Mouse (Mus musculus): ENCODE data around the gene Etfbkmt. TPM values are rescaled to one million over a fixed set of nuclear protein-coding genes. Genes with fewer than 3 reads are reported as not detected.
"Not testable (repeated sequence)": the region's sequence is repeated elsewhere in the genome, so short reads cannot be mapped to it uniquely, and the experiment has no call there.

Gene Etfbkmt
- polyA plus RNA-seq, 1 experiment from 2014 or later = 17.3 TPM

DNA sequence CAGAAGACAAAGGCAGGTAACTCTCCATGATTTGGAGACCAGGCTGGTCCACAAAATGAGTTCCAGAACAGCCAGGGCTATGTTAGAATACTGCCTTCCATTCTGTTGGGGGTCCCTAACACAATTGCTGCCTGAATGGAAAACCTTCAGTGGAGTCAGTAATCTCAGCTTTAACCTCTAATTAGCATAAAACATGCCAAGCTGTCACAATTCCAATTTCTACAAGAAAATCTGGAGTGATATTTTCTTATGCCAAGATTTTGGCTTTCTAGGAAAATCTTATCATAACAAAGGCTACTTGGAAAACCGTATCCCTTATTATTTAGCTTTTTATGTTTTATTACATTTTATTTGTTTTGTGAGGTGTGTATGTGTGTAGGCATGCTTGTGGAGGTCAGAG, 36.2 kb upstream of the Etfbkmt start:
- H3K36me3 ChIP-seq = no peaks in the 10 kb centered on the region
- no peak overlapping the region for H3K4me3 ChIP-seq (replicated peaks)
- H3K4me1 ChIP-seq (replicated peaks) = 0 out of 2 replicates have a peak, but pooled peaks cover 3% of the 10 kb centered on the region
- no peak for ATAC-seq (ENCODE audit: insufficient number of reproducible peaks, insufficient read depth, low FRiP score, low TSS enrichment, low read depth)
- no peak overlapping the region for H3K9ac ChIP-seq (replicated peaks)
- no peak overlapping the region for H3K4me2 ChIP-seq
- H3K27me3 ChIP-seq = no peaks in the 10 kb centered on the region
- WGBS = 92% methylated on average over 1 of the region's 1 CpGs
- H3K27ac ChIP-seq = no peak overlapping the region
- H3K9me3 ChIP-seq = no peaks in the 10 kb centered on the region

DNA sequence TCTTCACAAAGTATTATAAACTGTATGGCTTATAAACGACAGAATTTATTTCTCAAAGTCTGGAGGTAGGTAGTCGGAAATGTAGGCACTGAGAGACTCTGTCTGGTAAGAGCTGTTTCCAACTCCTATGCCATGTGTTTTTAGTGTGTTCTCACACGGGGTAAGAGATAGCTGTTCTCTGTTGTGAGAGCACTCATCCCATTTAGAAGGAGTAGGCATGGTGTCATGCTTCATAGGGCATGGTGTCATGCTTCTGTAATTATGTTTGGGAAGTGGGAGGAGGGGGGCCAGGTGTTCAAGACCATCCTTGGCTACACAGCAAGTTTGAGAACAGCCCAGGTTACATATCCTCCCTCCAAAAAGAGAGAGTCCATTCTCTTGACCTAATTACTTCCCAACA, 32.0 kb upstream of the Etfbkmt start:
- H3K4me3 ChIP-seq (replicated peaks) = no peak overlapping the region
- no peaks in the 10 kb centered on the region for H3K27me3 ChIP-seq
- no peaks in the 10 kb centered on the region for H3K4me1 ChIP-seq (replicated peaks)
- no peak for ATAC-seq (ENCODE audit: insufficient number of reproducible peaks, insufficient read depth, low FRiP score, low TSS enrichment, low read depth)
- H3K4me2 ChIP-seq = no peak overlapping the region
- 79% methylated on average over 3 of the region's 3 CpGs for WGBS
- H3K9ac ChIP-seq (replicated peaks) = no peak overlapping the region
- no peaks in the 10 kb centered on the region for H3K9me3 ChIP-seq
- H3K36me3 ChIP-seq = no peaks in the 10 kb centered on the region
- H3K27ac ChIP-seq = no peak overlapping the region

DNA sequence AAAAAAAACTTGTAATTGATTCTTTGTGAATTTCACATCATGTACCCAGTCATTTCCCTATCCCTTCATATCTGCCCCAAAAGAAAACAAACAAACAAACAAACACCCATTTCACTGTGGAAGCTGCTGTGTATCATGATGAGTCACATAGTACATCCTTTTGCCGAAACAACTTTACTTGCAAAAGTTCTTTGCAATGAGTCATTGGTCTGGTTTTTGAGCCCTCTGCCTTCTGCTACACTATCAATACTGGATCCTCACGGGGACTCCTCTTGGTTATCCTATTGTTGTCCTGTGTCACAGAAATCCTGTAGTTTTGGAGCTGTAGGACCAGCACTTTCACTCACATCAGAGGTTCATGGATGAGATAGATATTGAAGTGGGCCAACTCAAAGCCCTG, 30.7 kb upstream of the Etfbkmt start:
- Histone ChIP-seq H3K36me3 (no peaks in the 10 kb centered on the region), H3K9ac (replicated peaks) (no peak overlapping the region), H3K27me3 (no peaks in the 10 kb centered on the region), H3K4me3 (replicated peaks) (no peak overlapping the region), H3K4me2 (no peak overlapping the region), H3K4me1 (replicated peaks) (no peaks in the 10 kb centered on the region), H3K9me3 (no peaks in the 10 kb centered on the region), H3K27ac (no peak overlapping the region)
- no peak for ATAC-seq (ENCODE audit: insufficient number of reproducible peaks, insufficient read depth, low FRiP score, low TSS enrichment, low read depth)
- 84% methylated on average over 2 of the region's 2 CpGs for WGBS

DNA sequence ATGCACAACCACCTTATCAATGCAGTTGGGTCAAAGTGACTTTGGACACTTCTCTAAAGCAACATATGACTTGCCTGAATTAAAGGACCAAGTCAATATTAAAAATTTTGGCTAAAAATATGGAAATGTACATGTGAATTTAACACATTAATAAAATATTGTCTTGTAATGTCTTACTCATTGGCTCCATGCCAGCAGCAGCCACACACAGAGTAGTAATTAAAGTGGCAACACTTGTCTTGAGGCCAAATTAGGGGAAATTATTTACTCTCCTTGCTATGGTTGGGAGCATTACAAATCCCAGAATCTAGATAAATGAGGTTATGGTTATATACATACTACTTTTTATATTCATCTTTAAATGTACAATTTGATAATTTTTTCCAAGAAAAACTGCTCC, 22.7 kb upstream of the Etfbkmt start:
- Histone ChIP-seq H3K4me3 (replicated peaks) (no peak overlapping the region), H3K27me3 (no peaks in the 10 kb centered on the region), H3K4me2 (no peak overlapping the region), H3K27ac (no peak overlapping the region), H3K9ac (replicated peaks) (no peak overlapping the region), H3K4me1 (replicated peaks) (no peaks in the 10 kb centered on the region), H3K36me3 (no peaks in the 10 kb centered on the region), H3K9me3 (no peaks in the 10 kb centered on the region)
- ATAC-seq (ENCODE audit: insufficient number of reproducible peaks, insufficient read depth, low FRiP score, low TSS enrichment, low read depth) = no peak

DNA sequence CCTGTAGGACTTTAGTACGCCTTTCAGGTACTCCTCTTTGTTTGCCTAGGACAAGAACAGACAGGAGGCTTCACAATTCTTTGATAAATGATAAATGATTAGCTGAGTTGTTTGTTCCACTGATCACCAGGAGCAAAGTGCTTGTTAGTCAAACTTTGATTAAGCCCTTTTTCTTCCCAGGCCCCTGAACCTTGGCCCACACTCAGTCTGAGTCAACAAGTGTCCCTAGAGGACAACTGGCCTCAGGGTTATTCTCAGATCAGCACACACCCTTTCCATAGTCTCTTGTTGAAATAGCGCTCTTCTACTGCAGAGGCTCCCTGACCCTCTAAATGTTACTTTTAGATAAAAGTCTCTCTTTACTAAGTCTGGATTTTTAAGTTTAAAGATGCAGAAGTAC, 20.7 kb upstream of the Etfbkmt start:
- no peak overlapping the region for H3K4me3 ChIP-seq (replicated peaks)
- H3K27ac ChIP-seq = no peak overlapping the region
- H3K9me3 ChIP-seq = no peaks in the 10 kb centered on the region
- H3K27me3 ChIP-seq = no peaks in the 10 kb centered on the region
- no peaks in the 10 kb centered on the region for H3K4me1 ChIP-seq (replicated peaks)
- no peak overlapping the region for H3K4me2 ChIP-seq
- no peak for ATAC-seq (ENCODE audit: insufficient number of reproducible peaks, insufficient read depth, low FRiP score, low TSS enrichment, low read depth)
- 76% methylated on average over 2 of the region's 2 CpGs for WGBS
- H3K9ac ChIP-seq (replicated peaks) = no peak overlapping the region
- no peaks in the 10 kb centered on the region for H3K36me3 ChIP-seq

- Histone ChIP-seq H3K4me1 (replicated peaks) (no peaks in the 10 kb centered on the region), H3K4me2 (no peak overlapping the region), H3K9ac (replicated peaks) (no peak overlapping the region), H3K27ac (no peak overlapping the region), H3K36me3 (no peaks in the 10 kb centered on the region), H3K4me3 (replicated peaks) (no peak overlapping the region), H3K9me3 (no peaks in the 10 kb centered on the region), H3K27me3 (no peaks in the 10 kb centered on the region)
- no peak for ATAC-seq (ENCODE audit: insufficient number of reproducible peaks, insufficient read depth, low FRiP score, low TSS enrichment, low read depth)
- 33% methylated on average over 2 of the region's 2 CpGs for WGBS
Measured at GRCm38 (mm10) chr6:149119853-149120252, 19.8 kb upstream of the Etfbkmt start.

DNA sequence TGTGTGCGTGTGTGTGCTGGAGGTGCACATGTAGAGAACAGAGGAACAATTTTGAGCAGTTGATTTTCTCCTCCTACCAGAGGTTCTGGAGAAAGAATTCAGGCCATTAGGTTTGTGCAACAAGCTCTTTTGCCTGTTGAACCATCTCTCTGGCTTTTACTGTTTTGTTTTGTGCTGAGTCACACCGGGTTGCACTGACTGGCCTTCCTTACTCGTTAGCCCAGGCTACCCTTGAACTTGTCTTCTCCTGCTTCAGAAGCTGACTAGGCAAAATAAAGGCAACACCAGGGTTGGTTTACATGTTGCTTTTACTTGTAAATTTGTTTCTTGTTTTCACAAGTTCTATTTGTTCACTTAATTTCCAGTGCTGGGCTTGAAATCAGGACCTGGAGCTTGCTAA, 16.6 kb upstream of the Etfbkmt start:
- no peak overlapping the region for H3K9ac ChIP-seq (replicated peaks)
- 96% methylated on average over 3 of the region's 3 CpGs for WGBS
- no peak overlapping the region for H3K4me2 ChIP-seq
- H3K36me3 ChIP-seq = no peaks in the 10 kb centered on the region
- no peak overlapping the region for H3K27ac ChIP-seq
- no peak overlapping the region for H3K4me3 ChIP-seq (replicated peaks)
- no peaks in the 10 kb centered on the region for H3K27me3 ChIP-seq
- no peaks in the 10 kb centered on the region for H3K9me3 ChIP-seq
- ATAC-seq (ENCODE audit: insufficient number of reproducible peaks, insufficient read depth, low FRiP score, low TSS enrichment, low read depth) = no peak
- no peaks in the 10 kb centered on the region for H3K4me1 ChIP-seq (replicated peaks)

DNA sequence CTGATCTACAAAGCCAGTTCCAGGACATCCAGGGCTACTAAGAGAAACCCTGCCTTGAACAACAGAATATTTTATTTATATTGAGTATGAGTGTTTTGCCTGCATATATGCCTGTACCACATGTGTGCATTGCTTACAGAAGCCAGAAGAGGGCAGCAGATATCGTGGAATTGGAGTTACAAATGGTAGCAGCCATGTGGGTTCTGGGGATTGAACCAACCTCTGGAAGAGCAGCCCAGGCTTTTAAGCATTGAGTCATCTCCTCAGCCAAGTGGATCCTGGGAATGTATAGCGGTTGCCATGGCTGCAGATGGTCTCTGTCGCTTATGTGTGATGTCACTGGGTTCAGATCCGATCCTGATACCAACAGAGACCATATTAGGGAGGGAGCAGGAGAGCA, 13.0 kb upstream of the Etfbkmt start:
- H3K4me1 ChIP-seq (replicated peaks) = no peaks in the 10 kb centered on the region
- WGBS = 71% methylated on average over 4 of the region's 4 CpGs
- H3K27me3 ChIP-seq = no peaks in the 10 kb centered on the region
- no peak overlapping the region for H3K9ac ChIP-seq (replicated peaks)
- H3K36me3 ChIP-seq = no peaks in the 10 kb centered on the region
- H3K9me3 ChIP-seq = no peaks in the 10 kb centered on the region
- H3K4me2 ChIP-seq = no peak overlapping the region
- ATAC-seq (ENCODE audit: insufficient number of reproducible peaks, insufficient read depth, low FRiP score, low TSS enrichment, low read depth) = no peak
- no peak overlapping the region for H3K27ac ChIP-seq
- no peak overlapping the region for H3K4me3 ChIP-seq (replicated peaks)

GRCm38 (mm10) chr6:149129870-149130269, 9.8 kb upstream of the Etfbkmt start, which contains the start of gene Gm10203:
Gm10203 (plus strand) TSS chr6:149130170.
- H3K4me3 ChIP-seq (replicated peaks); H3K4me1 ChIP-seq (replicated peaks); H3K27ac ChIP-seq; H3K4me2 ChIP-seq; ATAC-seq (ENCODE audit: insufficient number of reproducible peaks, insufficient read depth, low FRiP score, low TSS enrichment, low read depth); H3K27me3 ChIP-seq; H3K9ac ChIP-seq (replicated peaks); H3K36me3 ChIP-seq; H3K9me3 ChIP-seq: not testable (repeated sequence)
- 88% methylated on average over 8 of the region's 8 CpGs for WGBS

DNA sequence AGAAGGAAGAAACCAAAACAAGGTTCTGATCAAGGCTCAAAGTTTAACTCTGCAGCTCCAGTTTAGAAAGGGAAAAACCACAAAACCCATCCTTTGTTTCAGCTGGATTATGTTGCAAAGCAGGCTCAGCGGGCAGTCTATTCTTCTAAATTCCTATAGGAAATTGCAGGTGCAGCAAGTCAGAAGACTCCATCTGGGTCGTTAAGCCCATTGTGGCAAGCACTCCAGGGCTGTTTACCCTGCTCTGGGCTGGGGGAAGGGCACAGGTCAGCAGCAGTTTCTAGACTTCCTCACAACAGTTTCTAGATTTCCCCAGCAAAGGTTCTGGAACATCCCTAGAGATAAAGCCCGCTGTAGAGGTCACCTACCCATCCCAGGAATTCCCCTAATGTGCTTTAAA, 8.5 kb upstream of the Etfbkmt start:
- no peak for ATAC-seq (ENCODE audit: insufficient number of reproducible peaks, insufficient read depth, low FRiP score, low TSS enrichment, low read depth)
- Histone ChIP-seq H3K27me3 (no peaks in the 10 kb centered on the region), H3K4me2 (no peak overlapping the region), H3K36me3 (no peaks in the 10 kb centered on the region), H3K4me1 (replicated peaks) (peaks cover 12% of the 10 kb centered on the region), H3K4me3 (replicated peaks) (no peak overlapping the region), H3K27ac (no peak overlapping the region), H3K9ac (replicated peaks) (no peak overlapping the region), H3K9me3 (no peaks in the 10 kb centered on the region)
- WGBS = 27% methylated on average over 3 of the region's 3 CpGs

DNA sequence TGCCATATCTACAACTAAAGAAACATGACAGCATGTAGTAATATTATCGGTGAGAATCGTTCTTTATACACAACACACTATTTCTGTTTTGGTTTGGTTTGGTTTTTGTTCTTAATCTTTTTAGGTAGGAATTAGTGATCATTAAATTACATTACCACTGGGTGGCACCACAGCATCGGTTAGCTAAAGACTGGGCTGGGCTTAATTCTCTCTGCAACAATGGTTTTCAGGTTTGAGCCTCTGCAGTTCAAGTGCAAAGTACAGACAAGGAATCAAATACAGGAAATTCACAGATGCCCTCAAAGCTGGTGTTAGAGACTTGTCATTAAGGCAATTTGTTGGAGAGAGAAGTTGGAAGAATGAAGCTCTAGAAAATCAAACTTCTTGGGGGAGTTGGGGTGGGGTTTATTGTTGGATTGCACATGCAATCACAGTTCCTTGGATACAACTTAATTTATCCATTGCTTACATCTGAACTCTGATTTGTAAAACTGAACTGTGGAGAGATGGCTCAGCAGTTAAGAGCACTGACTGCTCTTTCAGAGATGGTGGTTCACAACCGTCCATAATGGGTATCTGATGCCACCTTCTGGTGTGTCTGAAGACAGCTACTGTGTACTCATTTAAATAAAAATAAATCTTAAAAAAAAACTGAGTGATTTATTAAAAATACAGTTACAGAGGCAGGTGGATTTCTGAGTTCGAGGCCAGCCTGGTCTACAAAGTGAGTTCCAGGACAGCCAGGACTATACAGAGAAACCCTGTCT, 7.2 kb upstream of the Etfbkmt start:
- H3K4me1 ChIP-seq (replicated peaks) = peaks cover 12% of the 10 kb centered on the region
- 27% methylated on average over 5 of the region's 5 CpGs for WGBS
- ATAC-seq (ENCODE audit: insufficient number of reproducible peaks, insufficient read depth, low FRiP score, low TSS enrichment, low read depth) = no peak
- no peak overlapping the region for H3K9ac ChIP-seq (replicated peaks)
- H3K36me3 ChIP-seq = no peaks in the 10 kb centered on the region
- H3K27ac ChIP-seq = no peak overlapping the region
- H3K4me3 ChIP-seq (replicated peaks) = no peak overlapping the region
- no peaks in the 10 kb centered on the region for H3K27me3 ChIP-seq
- no peaks in the 10 kb centered on the region for H3K9me3 ChIP-seq
- H3K4me2 ChIP-seq = no peak overlapping the region

All from limb, embryonic 12.5 days (tissue).